Mouse (Mus musculus) lung, embryonic 15.5 days (tissue): Measurements from ENCODE around the gene Usp7. TPM values are rescaled to one million over a fixed set of nuclear protein-coding genes. Genes with fewer than 3 reads are reported as not detected.
A peak's percentile ranks its signal among the peaks of the same experiment; 100 is the strongest.

Source experiments
- ATAC-seq: fragments of 200-750 bp; cut with Nextera tagmentation; 2 replicates; pipeline ENCODE4 v1.8.0; 2017; ENCODE audit warnings: moderate number of reproducible peaks, borderline replicate concordance; ENCODE audit not compliant: low FRiP score, low TSS enrichment; ENCODE audit errors: extremely low read depth
- H3K27ac ChIP-seq: fragments of 300-500 bp; sonication (generic); 2 replicates; pipeline ENCODE4 v1.5.1; 2015; ENCODE audit warnings: moderate library complexity, mild to moderate bottlenecking, inconsistent platforms
- H3K27me3 ChIP-seq: fragments of 300-500 bp; sonication (generic); 2 replicates; pipeline ENCODE4 v1.6.1; 2015; ENCODE audit warnings: inconsistent platforms
- H3K36me3 ChIP-seq: fragments of 300-500 bp; sonication (generic); 2 replicates; pipeline ENCODE4 v1.6.1; 2015; ENCODE audit warnings: inconsistent platforms
- H3K4me1 ChIP-seq: fragments of 300-500 bp; sonication (generic); 2 replicates; pipeline ENCODE4 v1.6.1; 2015; ENCODE audit warnings: inconsistent platforms
- H3K4me2 ChIP-seq: fragments of 300-500 bp; sonication (generic); 2 replicates; pipeline ENCODE4 v1.6.1; 2015; ENCODE audit warnings: inconsistent platforms, mild to moderate bottlenecking, moderate library complexity
- H3K4me3 ChIP-seq: fragments of 300-500 bp; sonication (generic); 2 replicates; pipeline ENCODE4 v1.5.1; 2015; ENCODE audit warnings: mild to moderate bottlenecking, inconsistent platforms
- H3K9ac ChIP-seq: fragments of 300-500 bp; sonication (generic); 2 replicates; pipeline ENCODE4 v1.6.1; 2015; ENCODE audit warnings: inconsistent platforms
- H3K9me3 ChIP-seq: fragments of 300-500 bp; sonication (generic); 2 replicates; pipeline ENCODE4 v1.6.1; 2016; ENCODE audit warnings: inconsistent platforms
- WGBS: fragments of 180-500 bp; shearing (Covaris S2); methylation state at CpG from one replicate; pipeline ENCODE4 v1.1.7; 2015; 5-methylcytosine and 5-hydroxymethylcytosine counted together
- polyA plus RNA-seq: library from polyadenylated mRNA; unstranded; fragments of >200 nt; fragmentation: Nextera tagmentation; extraction: Ambion mirVana; gene quantifications from 2 replicates; pipeline ENCODE4 v1.2.1, GENCODE M21; 2015

Gene Usp7
- polyA plus RNA-seq, 1 experiment from 2014 or later = 24.8 TPM

- Histone ChIP-seq H3K36me3 (peaks cover 81% of the 10 kb centered on the region), H3K4me1 (no peaks in the 10 kb centered on the region), H3K4me2 (no peak overlapping the region), H3K4me3 (no peak overlapping the region), H3K27me3 (no peaks in the 10 kb centered on the region), H3K9ac (no peak overlapping the region), H3K9me3 (no peaks in the 10 kb centered on the region), H3K27ac (no peak overlapping the region)
- 75% methylated on average over 6 of the region's 6 CpGs for WGBS
- no peak for ATAC-seq
These were observed 146.6 kb downstream of the Usp7 start for GRCm38 (mm10) chr16:8645546-8645945.

- ATAC-seq = peak; percentile 64; the same call in 1 of the 2 replicates
- no peaks in the 10 kb centered on the region for H3K9me3 ChIP-seq
- H3K9ac ChIP-seq = no peak overlapping the region
- whole genome bisulfite sequencing = 65% methylated on average over 2 of the region's 2 CpGs
- peaks cover 65% of the 10 kb centered on the region for H3K36me3 ChIP-seq
- no peaks in the 10 kb centered on the region for H3K27me3 ChIP-seq
- H3K27ac ChIP-seq = no peak overlapping the region
- peaks cover under 1% of the 10 kb centered on the region; the same call in 1 of the 2 replicates for H3K4me1 ChIP-seq
- H3K4me3 ChIP-seq = no peak overlapping the region
- H3K4me2 ChIP-seq = no peak overlapping the region
These were observed 148.3 kb downstream of the Usp7 start for GRCm38 (mm10) chr16:8643855-8644254.

Other genes starting within 250 kb of the Usp7 start
- gene Pmm2, start 154.6 kb downstream of the Usp7 start, polyA plus RNA-seq = 51.2 and 53.2 TPM in 2 replicates
- 18.3 and 19.7 TPM in 2 replicates for gene Tmem186, start 154.6 kb downstream of the Usp7 start, polyA plus RNA-seq
- 93.7 and 96.8 TPM in 2 replicates for gene Carhsp1, start 120.2 kb downstream of the Usp7 start, polyA plus RNA-seq
- not detected in 2 replicates for gene Gm5767, start 111.5 kb downstream of the Usp7 start, polyA plus RNA-seq
- gene 1810013L24Rik, start 37.8 kb upstream of the Usp7 start, polyA plus RNA-seq = 19.3 and 20.8 TPM in 2 replicates